Mouse (Mus musculus) megakaryocyte-erythroid progenitor cell, adult 5-6 weeks (primary cell): ENCODE measurements around the gene Usp12. TPM values are rescaled to one million over a fixed set of nuclear protein-coding genes. Genes with fewer than 3 reads are reported as not detected.

Experiments used
- ATAC-seq: replicated peaks from 2 replicates; pipeline ENCODE4 v1.8.0; 2016; ENCODE audit warnings: mild to moderate bottlenecking, inconsistent platforms; ENCODE audit not compliant: severe bottlenecking, poor library complexity, low FRiP score, low TSS enrichment
- total RNA-seq, 2 experiments: library from RNA; stranded (forward) in 1 of 2; stranded (reverse) in 1 of 2; fragments of 200-1000, 215-1000 nt in 1 of 2; fragments of >200 nt in 1 of 2; fragmentation: Nextera tagmentation in 1 of 2; gene quantifications; 2 replicates each; pipeline ENCODE4 v1.2.3; 2014 to 2017

The Usp12 gene
- total RNA-seq, 2 experiments from 2014 or later = 7.2 to 14.1 TPM

DNA sequence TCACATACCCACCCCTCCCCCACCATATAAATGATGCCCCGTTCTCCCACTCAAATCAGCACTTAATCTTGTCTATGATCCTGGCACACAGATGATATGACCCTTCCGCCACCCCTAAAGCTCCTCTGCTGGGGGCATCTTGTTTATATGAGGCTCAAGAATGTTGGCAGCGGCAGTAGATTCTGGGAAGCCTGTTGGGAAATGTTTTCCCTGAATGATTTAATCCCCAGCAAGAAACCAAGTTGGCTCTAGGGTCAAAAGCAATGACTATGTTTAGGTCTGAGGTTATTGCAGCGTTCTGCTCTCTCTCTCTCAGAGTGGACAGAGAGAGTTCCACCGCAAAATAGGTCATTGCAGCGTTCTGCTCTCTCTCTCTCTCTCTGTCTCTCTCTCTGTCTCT is 89.4 kb downstream of the Usp12 start:
- ATAC-seq = no peak

DNA sequence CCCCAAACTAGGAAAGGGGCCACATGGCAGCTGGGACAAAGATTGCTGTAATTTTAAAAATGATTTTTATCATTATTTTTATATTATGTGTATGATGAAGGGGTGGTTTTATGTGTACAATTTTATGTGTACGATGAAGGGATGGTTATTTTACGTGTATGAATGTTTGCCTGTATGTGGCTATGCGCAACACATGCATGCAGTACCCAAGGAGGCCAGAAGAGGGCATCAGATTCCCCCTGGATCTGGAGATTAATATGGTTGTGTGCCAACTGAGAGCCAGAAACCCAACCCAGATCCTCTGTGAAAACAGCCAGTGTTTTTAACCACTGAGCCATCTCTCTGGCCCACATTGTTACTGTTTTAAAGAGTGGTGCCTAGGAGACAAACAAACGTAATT is 90.6 kb downstream of the Usp12 start:
- ATAC-seq = no peak

DNA sequence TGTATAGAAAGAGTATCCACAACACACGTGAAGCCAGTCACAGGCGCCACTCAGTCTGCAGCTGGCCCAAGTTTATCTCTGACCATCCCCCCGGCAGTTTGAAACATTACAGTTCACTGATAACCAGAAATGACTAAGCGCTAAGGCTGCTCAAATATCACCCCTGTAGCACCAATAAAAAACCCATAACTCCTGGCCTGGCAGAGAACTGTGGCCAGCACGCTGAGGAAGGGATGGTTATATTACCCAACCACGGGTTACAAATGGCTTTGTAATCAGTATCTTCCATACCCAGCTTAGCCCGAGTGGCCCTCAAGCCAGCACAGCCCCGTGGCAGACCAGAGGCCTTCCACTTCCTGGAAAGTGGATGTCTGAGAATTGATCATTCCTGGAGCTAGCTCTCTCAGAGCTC is 91.1 kb downstream of the Usp12 start:
- peak; percentile 92 for ATAC-seq

DNA sequence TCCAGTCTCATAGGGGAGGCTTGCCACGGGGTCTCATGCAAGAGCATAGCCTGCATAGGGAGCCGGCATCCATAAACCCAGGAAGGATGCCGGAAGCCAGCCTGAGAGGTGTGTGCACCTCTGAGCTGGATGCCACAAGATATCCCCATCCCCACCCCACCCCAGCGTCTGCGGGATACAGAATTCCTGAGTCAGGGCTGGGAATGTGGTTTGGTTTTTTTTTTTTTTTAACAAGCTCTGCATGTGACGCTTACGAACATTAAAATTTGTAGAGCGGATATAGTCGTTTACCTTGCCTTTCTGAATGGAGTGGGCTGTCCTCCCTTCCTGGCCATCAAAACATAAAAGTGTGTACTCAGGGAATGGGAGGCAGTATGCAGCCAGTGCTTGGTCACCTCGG is 94.7 kb downstream of the Usp12 start:
- no peak for ATAC-seq

DNA sequence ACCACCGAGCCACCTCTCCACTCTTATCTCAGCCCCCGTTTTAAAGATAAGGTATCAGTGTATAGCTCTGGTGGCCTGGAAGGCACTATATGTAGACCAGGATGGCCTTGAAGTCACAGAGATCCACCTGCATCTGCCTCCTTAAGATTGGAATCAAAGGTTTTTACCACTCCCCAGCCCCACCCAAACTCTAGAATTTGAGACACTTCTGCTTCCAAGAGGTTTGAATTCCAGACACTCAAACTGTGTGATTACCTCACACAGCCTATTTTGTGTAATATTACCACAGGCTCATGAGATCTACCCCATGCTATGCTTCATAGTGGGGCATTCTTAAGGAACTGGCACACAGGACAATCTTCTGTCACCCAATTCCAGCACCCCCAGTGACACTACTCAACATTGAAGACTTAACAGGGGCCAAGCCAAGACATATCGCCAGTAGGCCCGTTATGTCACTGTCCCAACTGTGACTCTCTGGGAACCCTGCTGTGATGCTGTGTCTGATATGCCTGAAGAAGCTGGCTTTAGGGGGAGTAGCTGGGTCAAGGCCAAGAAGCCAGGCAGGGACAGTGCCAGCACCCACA is 95.3 kb downstream of the Usp12 start:
- 0 out of 2 replicates have a peak, but pooled peaks have one; percentile 5 for ATAC-seq

DNA sequence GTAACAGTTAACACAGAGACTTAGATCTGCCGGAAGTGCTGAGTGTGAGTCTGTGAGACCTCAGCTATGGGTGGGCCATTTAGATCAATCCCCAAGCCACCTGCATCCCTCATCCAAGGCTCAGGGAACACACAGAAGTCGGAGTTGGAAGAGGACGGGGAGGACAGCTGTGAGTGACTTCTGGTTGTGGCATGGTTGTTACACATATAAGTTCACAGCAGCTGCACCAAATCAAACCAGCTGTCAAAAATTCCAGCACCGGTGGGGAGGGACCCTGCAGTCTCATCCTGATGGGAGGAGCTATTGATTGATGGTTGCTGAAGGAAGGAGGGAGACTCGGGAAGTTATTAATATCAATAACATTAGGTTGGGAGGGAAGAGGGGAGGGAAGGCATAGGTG is 99.3 kb downstream of the Usp12 start:
- ATAC-seq = no peak

DNA sequence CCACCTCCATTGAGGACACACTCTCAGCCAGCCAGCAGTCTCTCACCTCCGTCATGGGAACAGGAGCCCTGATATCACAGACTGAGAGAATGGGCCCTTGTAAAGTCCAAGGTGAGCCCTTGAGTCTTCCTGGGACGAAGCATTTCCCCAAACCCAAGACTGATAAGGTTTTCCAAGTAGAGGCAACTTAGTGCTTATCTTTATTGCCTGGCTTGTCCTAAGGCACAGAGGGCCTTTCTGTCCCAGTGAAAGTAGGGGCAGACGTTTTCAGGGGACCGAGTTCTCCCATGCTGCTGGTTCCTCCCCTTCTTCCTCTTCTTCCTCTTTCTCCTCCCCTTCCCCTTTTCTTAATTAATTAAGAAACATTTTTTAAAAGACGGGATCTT is 101.8 kb downstream of the Usp12 start:
- ATAC-seq = peak; percentile 31

DNA sequence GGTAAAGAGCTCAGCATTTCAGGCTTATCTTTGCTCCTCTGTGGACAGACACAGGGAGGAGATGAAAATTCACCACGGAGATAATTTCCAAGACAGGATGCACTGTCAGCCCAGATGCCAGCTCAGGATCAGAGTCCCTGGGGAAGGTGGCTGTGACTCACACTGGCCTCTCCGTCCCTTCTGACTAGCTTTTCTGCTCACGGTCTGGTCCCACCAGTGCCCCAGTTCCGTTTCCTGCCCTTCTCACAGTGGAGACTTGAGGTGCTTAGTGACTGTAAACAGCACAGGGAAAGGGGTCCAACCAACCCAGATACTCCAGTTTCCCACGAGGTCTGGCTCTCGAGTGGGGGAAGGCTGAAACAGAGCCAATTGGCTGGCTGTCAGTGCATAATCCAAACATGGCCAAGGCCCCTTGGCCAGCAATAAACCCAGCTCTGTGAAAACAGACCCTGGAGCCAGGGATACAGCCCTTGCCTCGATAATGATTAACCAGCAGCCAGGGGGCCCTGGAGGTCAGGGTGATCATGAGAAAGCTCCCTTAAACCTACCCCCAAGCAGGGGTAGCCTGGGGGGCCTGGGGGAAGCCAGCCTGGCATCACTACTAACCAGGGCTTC is 102.3 kb downstream of the Usp12 start:
- 0 out of 2 replicates have a peak, but pooled peaks have one; percentile 5 for ATAC-seq

DNA sequence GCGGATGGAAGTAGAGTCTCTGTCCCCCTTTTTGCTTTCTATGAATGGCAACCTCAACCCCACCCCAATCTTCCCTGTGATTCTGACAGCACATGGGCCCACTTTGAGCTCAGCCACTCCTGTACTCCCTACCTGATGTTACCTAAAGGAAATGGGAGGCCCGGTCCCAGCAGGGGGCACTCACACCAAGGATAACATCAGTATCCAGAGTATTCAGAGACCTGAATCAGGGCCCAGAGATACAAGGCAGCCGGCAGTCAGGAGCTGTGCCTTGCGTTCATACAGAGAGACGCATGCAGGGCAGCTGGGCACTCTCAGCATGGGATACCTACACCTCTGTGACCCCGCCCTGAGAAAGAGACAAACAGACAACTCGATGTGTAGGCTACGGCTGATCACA is 103.1 kb downstream of the Usp12 start:
- peak; percentile 45 for ATAC-seq

DNA sequence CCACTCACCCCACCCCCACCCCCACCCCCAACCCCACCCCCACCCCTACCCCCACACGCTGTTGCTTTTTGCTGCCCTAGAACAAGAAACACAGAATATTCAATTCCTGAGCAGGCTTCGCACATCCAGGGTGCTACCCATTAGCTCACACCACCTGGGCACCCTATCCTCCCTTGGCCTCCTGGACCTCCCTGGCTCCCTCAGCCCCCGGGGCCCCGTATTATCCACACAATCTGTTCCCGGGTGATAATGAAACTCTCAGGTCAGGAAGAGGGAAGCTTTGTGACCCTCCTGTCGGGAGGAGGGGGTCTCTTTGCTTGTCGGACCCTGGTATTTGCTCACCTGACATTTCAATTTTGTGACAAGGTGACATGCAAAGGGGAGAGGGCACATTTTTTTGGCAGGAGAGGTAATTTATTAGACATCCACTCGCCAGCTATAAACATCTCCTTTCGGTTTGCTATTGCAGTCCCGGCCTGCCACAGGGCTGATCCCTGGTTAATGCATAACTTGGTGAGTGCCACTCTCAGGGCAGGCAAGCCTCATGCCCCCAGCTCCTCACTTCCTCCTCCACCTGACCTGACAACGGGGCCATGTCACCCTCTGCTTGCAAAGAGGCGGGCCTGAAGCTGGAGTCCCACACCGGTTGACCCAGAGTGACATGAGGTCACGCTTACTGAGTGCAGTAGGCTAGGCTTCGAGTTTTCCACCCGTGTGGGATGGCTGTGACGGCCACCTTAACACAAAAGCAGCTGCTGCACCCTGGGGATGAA is 107.1 kb downstream of the Usp12 start:
- ATAC-seq = no peak

DNA sequence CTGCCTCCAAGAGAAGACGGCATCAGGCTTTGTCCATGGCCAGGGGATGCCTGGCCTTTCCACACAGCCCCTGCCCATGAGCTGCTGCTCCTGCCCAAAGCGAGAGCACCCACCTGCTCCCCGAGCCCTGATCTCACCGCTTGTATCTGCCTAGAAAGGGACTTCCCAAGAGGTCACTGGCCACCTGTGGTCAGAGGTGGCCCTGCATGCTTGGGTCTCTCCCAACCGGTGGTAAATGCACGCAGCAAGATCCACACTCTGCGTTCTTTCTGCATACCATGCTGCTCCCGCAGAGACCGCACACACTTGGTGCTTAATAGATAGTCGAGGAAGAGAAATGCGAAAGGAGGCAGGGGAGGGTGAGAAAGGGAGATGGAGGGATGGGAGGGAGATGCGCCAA is 107.9 kb downstream of the Usp12 start:
- ATAC-seq = no peak

Other genes with a start within 250 kb of the Usp12 start
- not detected in 2 replicates for gene Gm3415, start 238.9 kb downstream of the Usp12 start, total RNA-seq (2014; fragmentation: Nextera tagmentation)
- not detected in 2 replicates for gene Gm3415, start 238.9 kb downstream of the Usp12 start, total RNA-seq (2017)
- gene Gpr12, start 209.8 kb downstream of the Usp12 start, total RNA-seq (2014; fragmentation: Nextera tagmentation) = not detected in 2 replicates
- gene Gpr12, start 209.8 kb downstream of the Usp12 start, total RNA-seq (2017) = not detected in 2 replicates
- gene Rpl21, start 37.9 kb upstream of the Usp12 start, total RNA-seq (2014; fragmentation: Nextera tagmentation) = 2,306 and 2,977 TPM in 2 replicates
- gene Rpl21, start 37.9 kb upstream of the Usp12 start, total RNA-seq (2017) = 2,430 and 3,681 TPM in 2 replicates
- gene Rasl11a, start 50.1 kb upstream of the Usp12 start, total RNA-seq (2014; fragmentation: Nextera tagmentation) = not detected in 2 replicates
- 3.7 TPM in 1 of 2 replicates, not detected in the other for gene Rasl11a, start 50.1 kb upstream of the Usp12 start, total RNA-seq (2017)
- gene Gtf3a, start 153.7 kb upstream of the Usp12 start, total RNA-seq (2014; fragmentation: Nextera tagmentation) = 70.1 and 96.8 TPM in 2 replicates
- 144 and 151 TPM in 2 replicates for gene Gtf3a, start 153.7 kb upstream of the Usp12 start, total RNA-seq (2017)
- 9.4 and 17.2 TPM in 2 replicates for gene Mtif3, start 168.8 kb upstream of the Usp12 start, total RNA-seq (2014; fragmentation: Nextera tagmentation)
- 41.2 and 43.1 TPM in 2 replicates for gene Mtif3, start 168.8 kb upstream of the Usp12 start, total RNA-seq (2017)